Mouse (Mus musculus): ENCODE data around the gene Togaram2. TPM values are rescaled to one million over a fixed set of nuclear protein-coding genes. Genes with fewer than 3 reads are reported as not detected.

The Togaram2 gene
- polyA plus RNA-seq (2012; rRNA removed) = 1.6 TPM in 2 replicates

GRCm38 (mm10) chr17:71673092-71673491 is at the start of gene Togaram2:
Togaram2 (plus strand) TSS chr17:71673261.

GRCm38 (mm10) chr17:71752831-71753230 is 79.8 kb downstream of the Togaram2 start, which contains the start of gene Pcare:
Pcare (minus strand) TSS chr17:71752894.

GRCm38 (mm10) chr17:71768173-71768572 is 95.1 kb downstream of the Togaram2 start, which contains the start of gene Clip4:
Clip4 (plus strand) TSS chr17:71768473.

Other genes with a start within 250 kb of the Togaram2 start
- gene Gm4707, start 213.3 kb upstream of the Togaram2 start, polyA plus RNA-seq (2012; rRNA removed) = 0.58 and 1.2 TPM in 2 replicates
- 33.5 and 35.1 TPM in 2 replicates for gene Smchd1, start 197.9 kb upstream of the Togaram2 start, polyA plus RNA-seq (2012; rRNA removed)
- 2.9 and 3.2 TPM in 2 replicates for gene Ndc80, start 146.4 kb upstream of the Togaram2 start, polyA plus RNA-seq (2012; rRNA removed)
- 1.2 and 1.7 TPM in 2 replicates for gene Spdya, start 121.2 kb upstream of the Togaram2 start, polyA plus RNA-seq (2012; rRNA removed)
- gene Wdr43, start 57.4 kb upstream of the Togaram2 start, polyA plus RNA-seq (2012; rRNA removed) = 30.0 and 32.7 TPM in 2 replicates
- gene Pcare, start 79.6 kb downstream of the Togaram2 start, polyA plus RNA-seq (2012; rRNA removed) = 0.01 TPM in 1 of 2 replicates, not detected in the other
- 24.1 and 24.2 TPM in 2 replicates for gene Clip4, start 95.2 kb downstream of the Togaram2 start, polyA plus RNA-seq (2012; rRNA removed)

Data from central nervous system, embryonic 18 days (tissue).